Mouse (Mus musculus): ENCODE results near the gene Bbs12.

DNA sequence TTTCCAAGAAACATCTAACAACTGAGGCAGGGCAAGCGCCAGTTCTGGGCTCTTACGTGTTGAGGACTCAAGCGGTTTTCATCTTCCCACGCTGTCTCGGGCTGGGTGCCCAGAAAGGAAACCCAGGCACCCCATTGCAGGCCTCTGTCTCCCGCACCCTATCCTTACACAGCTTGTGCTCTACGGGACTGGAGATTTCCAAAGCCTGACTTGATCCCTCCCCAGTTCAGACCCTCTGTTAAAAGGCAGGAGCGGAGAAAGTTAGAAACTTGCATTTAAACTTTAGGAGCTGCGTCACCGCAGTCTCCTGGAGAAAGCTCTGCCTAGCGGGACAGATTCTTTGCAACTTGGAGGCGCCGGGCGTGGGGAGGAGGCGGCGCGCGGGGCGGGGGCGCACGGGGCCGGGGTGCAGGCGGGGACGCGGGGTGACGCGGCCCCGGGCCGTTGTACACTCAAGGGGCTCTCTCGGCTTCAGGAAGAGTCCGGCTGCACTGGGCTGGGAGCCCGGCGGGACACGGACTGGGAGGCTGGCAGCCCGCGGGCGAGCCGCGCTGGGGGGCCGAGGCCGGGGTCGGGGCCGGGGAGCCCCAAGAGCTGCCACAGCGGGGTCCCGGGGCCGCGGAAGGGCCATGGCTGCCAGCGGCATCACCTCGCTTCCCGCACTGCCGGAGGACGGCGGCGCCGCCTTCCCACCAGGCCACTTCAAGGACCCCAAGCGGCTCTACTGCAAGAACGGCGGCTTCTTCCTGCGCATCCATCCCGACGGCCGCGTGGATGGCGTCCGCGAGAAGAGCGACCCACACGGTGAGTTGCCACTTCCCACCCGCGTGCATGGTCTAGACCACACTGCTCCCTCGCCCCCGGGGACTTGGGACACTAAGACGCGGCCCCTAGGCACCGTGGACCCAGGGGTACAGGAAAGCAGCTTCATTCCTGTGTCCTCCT lies 36.1 kb downstream of the Bbs12 start, which contains the start of gene Fgf2:
- TF ChIP-seq CTCF (IDR thresholded peaks at IDR 0.05; ENCODE audit: low read depth), result no peak
- TF ChIP-seq EP300 (IDR thresholded peaks at IDR 0.05; ENCODE audit: low read depth), result no peak

Measured in liver, postnatal 0 days (tissue).